In the genomic region with DNA sequence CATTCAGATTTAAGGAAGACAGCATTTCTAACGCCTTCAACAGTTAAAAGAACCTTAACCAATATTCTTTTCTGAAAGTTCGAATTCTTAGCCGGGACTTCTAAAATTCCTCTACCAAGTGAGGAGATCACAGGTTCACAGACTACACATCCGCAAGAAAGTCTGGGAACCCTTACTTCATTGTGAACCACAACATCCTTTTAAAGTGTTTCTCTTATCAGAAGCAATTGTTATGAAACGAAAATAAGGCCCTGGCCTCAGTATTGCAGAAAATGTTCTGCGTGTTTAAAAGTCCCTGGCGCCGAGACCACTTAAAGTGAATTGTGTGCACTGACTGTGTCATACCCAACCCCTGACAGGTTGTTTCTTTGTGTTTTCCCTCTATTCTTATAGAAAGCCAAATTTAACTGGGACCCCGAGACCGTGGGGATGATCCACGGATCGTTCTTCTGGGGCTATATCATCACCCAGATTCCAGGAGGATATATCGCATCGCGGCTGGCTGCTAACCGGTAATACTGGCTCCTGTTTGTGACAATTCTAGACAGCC, we compare ENCODE assay signal across 14 mouse cellular contexts. TPM values are rescaled to one million over a fixed set of nuclear protein-coding genes. Genes with fewer than 3 reads are reported as not detected.
DNase-seq lines count a peak whose midpoint lies in the region; ATAC-seq lines count a peak whose summit lies in the region.
"Had no signal": no experiment of that assay in that cellular context is flagged by ENCODE, and none has a peak within 500 bp of the region (broad histone marks: within the 10 kb centered on the region; RNA-seq: fewer than 3 reads in every experiment).

No protein-coding gene starts in this region.

- H3K27me3 ChIP-seq in embryonic facial prominence, embryonic 10.5 days (replicated peaks; ENCODE audit: low read depth, poor library complexity, severe bottlenecking) = peaks cover 100% of the 10 kb centered on the region
- peaks cover 78% of the 10 kb centered on the region for H3K27me3 ChIP-seq in forebrain, embryonic 12.5 days
- H3K27me3 ChIP-seq in hindbrain, embryonic 14.5 days (ENCODE audit: control insufficient read depth, insufficient read depth, low read length) = peaks cover 56% of the 10 kb centered on the region
- peaks cover 15% of the 10 kb centered on the region; the same call in 1 of the 2 replicates for H3K27me3 ChIP-seq in midbrain, embryonic 15.5 days (replicated peaks)

- no peak for ATAC-seq in forebrain, embryonic 12.5 days (ENCODE audit: low FRiP score)
- ATAC-seq in hindbrain, embryonic 14.5 days (ENCODE audit: low FRiP score) = no peak
- ATAC-seq in midbrain, embryonic 15.5 days (replicated peaks) = no peak

- WGBS in embryonic facial prominence, embryonic 10.5 days = 2% methylated on average over 16 of the region's 16 CpGs
- under 1% methylated on average over 16 of the region's 16 CpGs for WGBS in forebrain, embryonic 12.5 days
- WGBS in hindbrain, embryonic 14.5 days = under 1% methylated on average over 16 of the region's 16 CpGs
- 1% methylated on average over 16 of the region's 16 CpGs for WGBS in midbrain, embryonic 15.5 days

- H3K4me2 ChIP-seq in forebrain, embryonic 12.5 days = peak overlapping the region; percentile 50
- peak overlapping the region; percentile 78 for H3K4me2 ChIP-seq in hindbrain, embryonic 14.5 days (replicated peaks)
- H3K4me2 ChIP-seq in midbrain, embryonic 15.5 days = peak overlapping the region; percentile 48
- H3K4me2 ChIP-seq: heart, embryonic 15.5 days had no signal

- H3K9ac ChIP-seq in forebrain, embryonic 12.5 days = peak overlapping the region; percentile 55
- peak overlapping the region; percentile 78 for H3K9ac ChIP-seq in hindbrain, embryonic 14.5 days
- peak overlapping the region; percentile 68 for H3K9ac ChIP-seq in midbrain, embryonic 15.5 days
- H3K9ac ChIP-seq: heart, embryonic 15.5 days; limb, embryonic 15.5 days had no signal

- peaks cover 16% of the 10 kb centered on the region for H3K4me1 ChIP-seq in embryonic facial prominence, embryonic 10.5 days
- peaks cover 19% of the 10 kb centered on the region for H3K4me1 ChIP-seq in forebrain, embryonic 12.5 days
- H3K4me1 ChIP-seq in hindbrain, embryonic 14.5 days (replicated peaks; ENCODE audit: control insufficient read depth, insufficient read depth, low read length) = no peaks in the 10 kb centered on the region; the same call in 1 of the 2 replicates
- H3K4me1 ChIP-seq in midbrain, embryonic 15.5 days = peaks cover 6% of the 10 kb centered on the region; the same call in 1 of the 2 replicates
- H3K4me1 ChIP-seq: heart, embryonic 15.5 days had no signal

- no peak overlapping the region for H3K27ac ChIP-seq in embryonic facial prominence, embryonic 10.5 days (replicated peaks)
- peak overlapping the region; percentile 92 for H3K27ac ChIP-seq in forebrain, embryonic 12.5 days
- H3K27ac ChIP-seq in hindbrain, embryonic 14.5 days = peak overlapping the region; percentile 97
- H3K27ac ChIP-seq in midbrain, embryonic 15.5 days = peak overlapping the region; percentile 95
- H3K27ac ChIP-seq: heart, embryonic 15.5 days; kidney, postnatal 0 days; limb, embryonic 15.5 days had no signal

- no peaks in the 10 kb centered on the region for H3K9me3 ChIP-seq in embryonic facial prominence, embryonic 10.5 days
- H3K9me3 ChIP-seq in forebrain, embryonic 12.5 days = no peaks in the 10 kb centered on the region
- H3K9me3 ChIP-seq in hindbrain, embryonic 14.5 days (ENCODE audit: control insufficient read depth, low read length) = no peaks in the 10 kb centered on the region
- no peaks in the 10 kb centered on the region for H3K9me3 ChIP-seq in midbrain, embryonic 15.5 days
- H3K9me3 ChIP-seq: heart, embryonic 15.5 days; limb, embryonic 15.5 days had no signal

- no peaks in the 10 kb centered on the region for H3K36me3 ChIP-seq in embryonic facial prominence, embryonic 10.5 days (replicated peaks)
- H3K36me3 ChIP-seq in forebrain, embryonic 12.5 days (replicated peaks) = no peaks in the 10 kb centered on the region
- 0 out of 2 replicates have a peak, but pooled peaks cover 6% of the 10 kb centered on the region for H3K36me3 ChIP-seq in hindbrain, embryonic 14.5 days (replicated peaks; ENCODE audit: control insufficient read depth, insufficient read depth)
- no peaks in the 10 kb centered on the region for H3K36me3 ChIP-seq in midbrain, embryonic 15.5 days (replicated peaks)
- H3K36me3 ChIP-seq: heart, embryonic 15.5 days; limb, embryonic 15.5 days had no signal

- DNase-seq in embryonic facial prominence, embryonic 10.5 days (ENCODE audit: low spot score) = no peak
- peak; percentile 59 for DNase-seq in hindbrain, embryonic 14.5 days (ENCODE audit: low spot score)
- no peak for DNase-seq in thymus, postnatal 25 days
- DNase-seq in frontal cortex, postnatal 25 days (ENCODE audit: low spot score in 2 of 2) = no peak
- DNase-seq in liver = no peak
- DNase-seq: adrenal gland, adult 8-10 months; layer of hippocampus, adult 9-11 months had no signal

- peak overlapping the region; percentile 39 for H3K4me3 ChIP-seq in embryonic facial prominence, embryonic 10.5 days
- H3K4me3 ChIP-seq in forebrain, embryonic 12.5 days (replicated peaks) = peak overlapping the region; percentile 37
- peak overlapping the region; percentile 49 for H3K4me3 ChIP-seq in hindbrain, embryonic 14.5 days (replicated peaks; ENCODE audit: low read length)
- H3K4me3 ChIP-seq in midbrain, embryonic 15.5 days = peak overlapping the region; percentile 44
- H3K4me3 ChIP-seq: heart, embryonic 15.5 days; limb, embryonic 15.5 days had no signal

RNA-seq across cellular contexts. Expression of gene Slc17a6, which starts 4.7 kb away (rescaled TPM):
- polyA plus RNA-seq in embryonic facial prominence, embryonic 10.5 days (2016; fragmentation: Nextera tagmentation; extraction: Ambion mirVana) = 2.9 and 5.4 TPM in 2 replicates
- polyA plus RNA-seq in forebrain, embryonic 12.5 days (2016; fragmentation: Nextera tagmentation; extraction: Ambion mirVana) = 38.4 and 39.4 TPM in 2 replicates
- 111 and 133 TPM in 2 replicates for polyA plus RNA-seq in hindbrain, embryonic 14.5 days (2014; fragmentation: Nextera tagmentation; extraction: Ambion mirVana)
- polyA plus RNA-seq in midbrain, embryonic 15.5 days (2015; fragmentation: Nextera tagmentation; extraction: Ambion mirVana) = 114 and 116 TPM in 2 replicates
- polyA plus RNA-seq: kidney, postnatal 0 days; small intestine, adult 2 months; urinary bladder, adult 2 months had no signal
